Mouse (Mus musculus): ENCODE data around the gene Stk39. TPM values are rescaled to one million over a fixed set of nuclear protein-coding genes. Genes with fewer than 3 reads are reported as not detected.

The Stk39 gene
- 3.5 and 5.5 TPM in 2 replicates for polyA plus RNA-seq (2012; rRNA removed)

DNA sequence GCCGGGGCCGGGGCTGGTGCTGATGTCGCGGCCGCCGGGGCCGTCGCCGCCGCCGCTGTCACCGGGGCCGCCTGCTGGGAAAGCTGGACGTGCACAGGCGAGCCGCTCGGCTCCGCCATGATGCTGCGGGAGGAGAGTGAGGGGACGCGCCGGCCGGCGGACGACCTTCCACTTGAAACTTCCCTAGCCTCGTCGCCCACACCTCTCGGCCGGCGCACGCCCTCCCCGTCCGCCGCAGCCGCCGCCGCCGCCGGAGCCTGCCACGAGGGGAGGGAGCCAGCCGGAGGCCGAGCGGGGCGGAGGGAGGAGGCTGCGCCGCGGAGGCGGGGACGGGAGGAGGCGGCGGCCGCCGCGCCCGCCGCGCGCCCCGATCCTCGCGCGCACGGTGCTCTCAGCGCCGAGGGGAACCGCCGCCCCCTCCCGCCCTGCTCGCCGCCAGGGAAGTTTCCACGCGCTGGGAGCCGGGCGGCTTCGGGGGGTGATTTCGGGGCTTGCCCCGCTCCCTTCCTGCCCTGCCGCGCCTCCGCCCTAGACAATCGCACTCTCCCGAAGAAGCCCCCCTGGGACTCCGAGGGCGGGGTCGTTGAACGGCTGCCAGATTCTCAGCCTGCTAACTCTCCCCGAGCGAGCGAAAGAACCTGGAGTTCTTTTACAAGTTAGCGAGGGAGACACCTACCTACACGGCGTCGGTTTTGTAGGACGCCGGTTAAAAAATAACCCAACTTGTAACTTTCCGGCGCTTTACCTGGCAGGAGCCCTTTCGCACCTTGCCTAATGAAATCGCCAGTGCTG, at the start of gene Stk39:
Gene Stk39, minus strand, starts transcription at position 510 of the 792 bp plus-strand sequence.
- TF ChIP-seq CTCF (IDR thresholded peaks at IDR 0.05; ENCODE audit: borderline replicate concordance, control insufficient read depth, extremely low read depth, insufficient read depth, low read length, poor library complexity) = 0 out of 2 replicates have a peak, but pooled peaks have one; percentile 28
- TF ChIP-seq POLR2A (IDR thresholded peaks at IDR 0.05; ENCODE audit: control insufficient read depth, extremely low read depth, insufficient read depth, low read length, poor library complexity) = no peak
- Histone ChIP-seq H3K27ac (ENCODE audit: control insufficient read depth, insufficient read depth, low read length) (no peak within 1 kb of the TSS), H3K4me1 (replicated peaks; ENCODE audit: control insufficient read depth, insufficient read depth, low read length) (peaks cover 12% of the 10 kb centered on the region), H3K4me3 (ENCODE audit: control insufficient read depth, insufficient read depth, low read length) (peak within 1 kb of the TSS; percentile 58), H3K27me3 (ENCODE audit: control insufficient read depth, insufficient read depth, low read length) (peaks cover 6% of the 10 kb centered on the region), H3K36me3 (ENCODE audit: control insufficient read depth, insufficient read depth, low read length) (no peaks in the 10 kb centered on the region)
- peak; percentile 77 for DNase-seq
- WGBS = under 1% methylated on average over 98 of the region's 99 CpGs

DNA sequence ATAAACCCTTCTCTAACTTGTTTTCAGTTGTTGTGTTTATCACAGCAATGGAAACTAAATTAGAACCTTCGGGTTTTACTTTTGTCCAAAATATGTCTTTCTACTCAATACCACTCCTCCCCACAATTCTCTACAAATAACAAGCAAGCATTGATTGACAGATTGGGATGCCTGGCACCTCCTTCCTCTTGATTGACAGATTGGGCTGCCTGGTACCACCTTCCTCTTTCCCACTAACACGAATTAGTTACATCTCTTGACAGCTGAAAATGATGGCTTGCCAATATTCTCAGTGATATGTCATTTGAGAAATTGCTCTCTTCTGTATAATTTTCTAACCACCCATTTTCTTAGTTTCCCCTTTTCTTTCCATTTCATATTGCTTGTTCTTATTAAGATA, 43.3 kb upstream of the Stk39 start:
- H3K27ac ChIP-seq (ENCODE audit: control insufficient read depth, insufficient read depth, low read length) = no peak overlapping the region
- no peak for TF ChIP-seq CTCF (IDR thresholded peaks at IDR 0.05; ENCODE audit: borderline replicate concordance, control insufficient read depth, extremely low read depth, insufficient read depth, low read length, poor library complexity)
- no peak for TF ChIP-seq POLR2A (IDR thresholded peaks at IDR 0.05; ENCODE audit: control insufficient read depth, extremely low read depth, insufficient read depth, low read length, poor library complexity)
- H3K4me1 ChIP-seq (replicated peaks; ENCODE audit: control insufficient read depth, insufficient read depth, low read length) = no peaks in the 10 kb centered on the region
- no peak overlapping the region for H3K4me3 ChIP-seq (ENCODE audit: control insufficient read depth, insufficient read depth, low read length)
- 60% methylated on average over 2 of the region's 2 CpGs for WGBS
- DNase-seq = no peak
- no peaks in the 10 kb centered on the region for H3K27me3 ChIP-seq (ENCODE audit: control insufficient read depth, insufficient read depth, low read length)
- no peaks in the 10 kb centered on the region for H3K36me3 ChIP-seq (ENCODE audit: control insufficient read depth, insufficient read depth, low read length)

DNA sequence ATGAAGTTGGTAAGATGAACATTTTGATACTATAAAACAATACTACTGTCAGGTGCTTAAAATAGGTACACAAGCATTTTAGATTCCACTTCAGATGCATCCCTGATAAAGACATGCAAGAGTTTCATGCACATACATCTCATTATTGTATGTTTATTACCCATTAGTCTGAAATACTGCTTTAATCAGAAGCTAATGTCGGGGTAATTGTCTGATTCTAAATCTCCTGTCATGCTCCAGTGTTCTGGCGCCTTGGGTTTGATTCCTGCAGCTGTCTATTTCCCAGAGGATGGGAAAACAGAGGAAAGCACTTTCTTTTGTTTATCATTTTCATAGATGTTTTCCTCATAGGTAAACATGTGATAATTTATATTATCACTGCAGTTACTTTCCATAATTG, 31.1 kb upstream of the Stk39 start:
- no peak for DNase-seq
- WGBS = 90% methylated on average over 2 of the region's 2 CpGs

DNA sequence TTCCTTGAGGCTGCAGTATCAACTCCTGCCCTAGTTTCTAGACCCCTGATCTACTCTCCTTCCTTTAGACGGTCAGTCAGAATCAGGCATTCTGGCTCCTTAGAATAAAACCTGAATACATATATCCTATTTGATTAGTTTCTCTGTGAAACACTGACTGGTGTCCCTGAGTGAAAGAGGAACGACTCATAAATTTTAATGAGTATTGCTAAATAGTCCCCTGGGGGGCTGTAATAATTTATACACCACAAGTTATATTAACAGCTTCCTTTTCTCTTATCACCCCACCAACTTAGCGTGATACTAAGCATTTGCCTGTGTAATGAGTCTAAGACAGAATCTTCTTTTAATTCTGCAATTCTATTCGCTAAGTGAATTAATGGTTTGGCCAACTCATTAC, 30.7 kb upstream of the Stk39 start:
- Histone ChIP-seq H3K36me3 (ENCODE audit: control insufficient read depth, insufficient read depth, low read length) (no peaks in the 10 kb centered on the region), H3K27ac (ENCODE audit: control insufficient read depth, insufficient read depth, low read length) (no peak overlapping the region), H3K4me3 (ENCODE audit: control insufficient read depth, insufficient read depth, low read length) (no peak overlapping the region), H3K4me1 (replicated peaks; ENCODE audit: control insufficient read depth, insufficient read depth, low read length) (no peaks in the 10 kb centered on the region), H3K27me3 (ENCODE audit: control insufficient read depth, insufficient read depth, low read length) (no peaks in the 10 kb centered on the region)
- WGBS = 84% methylated on average over 4 of the region's 4 CpGs
- DNase-seq = no peak
- TF ChIP-seq POLR2A (IDR thresholded peaks at IDR 0.05; ENCODE audit: control insufficient read depth, extremely low read depth, insufficient read depth, low read length, poor library complexity) (no peak), CTCF (IDR thresholded peaks at IDR 0.05; ENCODE audit: borderline replicate concordance, control insufficient read depth, extremely low read depth, insufficient read depth, low read length, poor library complexity) (no peak)

More for the DNA sequence above, 31.1 kb upstream of the Stk39 start:
- H3K27me3 ChIP-seq (ENCODE audit: control insufficient read depth, insufficient read depth, low read length) = no peaks in the 10 kb centered on the region
- no peaks in the 10 kb centered on the region for H3K36me3 ChIP-seq (ENCODE audit: control insufficient read depth, insufficient read depth, low read length)
- H3K4me3 ChIP-seq (ENCODE audit: control insufficient read depth, insufficient read depth, low read length) = no peak overlapping the region
- no peak for TF ChIP-seq CTCF (IDR thresholded peaks at IDR 0.05; ENCODE audit: borderline replicate concordance, control insufficient read depth, extremely low read depth, insufficient read depth, low read length, poor library complexity)
- no peak for TF ChIP-seq POLR2A (IDR thresholded peaks at IDR 0.05; ENCODE audit: control insufficient read depth, extremely low read depth, insufficient read depth, low read length, poor library complexity)
- H3K4me1 ChIP-seq (replicated peaks; ENCODE audit: control insufficient read depth, insufficient read depth, low read length) = no peaks in the 10 kb centered on the region
- H3K27ac ChIP-seq (ENCODE audit: control insufficient read depth, insufficient read depth, low read length) = no peak overlapping the region

DNA sequence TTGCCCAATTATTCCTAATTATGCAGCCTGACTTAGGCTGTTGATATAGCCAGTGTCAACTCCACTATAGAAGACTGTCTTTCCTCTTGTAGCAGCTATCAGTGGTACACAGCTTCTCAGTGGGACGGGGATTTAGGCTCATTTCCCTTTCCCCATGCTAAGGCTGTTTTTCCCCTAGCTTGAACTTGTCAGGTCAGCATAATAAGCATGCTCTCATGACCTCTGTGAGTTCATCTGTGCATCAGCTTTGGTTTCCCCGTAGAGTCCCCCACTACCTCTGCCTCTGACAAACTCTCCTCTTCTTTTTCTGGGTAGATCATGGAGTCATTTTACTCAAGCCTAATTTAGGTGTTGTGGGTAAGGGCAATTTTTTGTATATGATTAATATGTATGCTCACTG, 30.2 kb upstream of the Stk39 start:
- no peaks in the 10 kb centered on the region for H3K36me3 ChIP-seq (ENCODE audit: control insufficient read depth, insufficient read depth, low read length)
- H3K4me3 ChIP-seq (ENCODE audit: control insufficient read depth, insufficient read depth, low read length) = no peak overlapping the region
- DNase-seq = no peak
- H3K27ac ChIP-seq (ENCODE audit: control insufficient read depth, insufficient read depth, low read length) = no peak overlapping the region
- no peaks in the 10 kb centered on the region for H3K4me1 ChIP-seq (replicated peaks; ENCODE audit: control insufficient read depth, insufficient read depth, low read length)
- no peak for TF ChIP-seq POLR2A (IDR thresholded peaks at IDR 0.05; ENCODE audit: control insufficient read depth, extremely low read depth, insufficient read depth, low read length, poor library complexity)
- TF ChIP-seq CTCF (IDR thresholded peaks at IDR 0.05; ENCODE audit: borderline replicate concordance, control insufficient read depth, extremely low read depth, insufficient read depth, low read length, poor library complexity) = no peak
- WGBS = 92% methylated on average over 2 of the region's 2 CpGs
- H3K27me3 ChIP-seq (ENCODE audit: control insufficient read depth, insufficient read depth, low read length) = no peaks in the 10 kb centered on the region

DNA sequence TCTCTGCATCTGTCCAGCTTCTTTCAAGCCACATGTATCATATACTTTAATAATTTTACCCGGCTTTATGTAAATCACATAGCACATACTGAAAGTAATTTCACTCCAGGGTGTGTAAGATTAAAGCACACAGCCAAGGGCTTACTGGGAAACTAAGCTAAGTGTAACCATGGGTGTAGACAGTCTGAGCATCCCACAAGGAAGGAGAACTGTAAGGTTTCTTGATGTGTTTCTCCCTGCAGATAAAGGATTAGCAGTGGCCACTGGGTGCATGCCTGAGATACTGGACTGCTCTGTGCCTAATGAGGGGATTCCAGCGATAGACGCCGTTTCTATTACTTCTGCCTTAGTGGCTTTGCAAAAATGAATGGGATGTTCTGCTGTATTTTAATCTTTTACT, 14.2 kb upstream of the Stk39 start:
- no peak for DNase-seq
- no peaks in the 10 kb centered on the region for H3K36me3 ChIP-seq (ENCODE audit: control insufficient read depth, insufficient read depth, low read length)
- no peak overlapping the region for H3K27ac ChIP-seq (ENCODE audit: control insufficient read depth, insufficient read depth, low read length)
- TF ChIP-seq POLR2A (IDR thresholded peaks at IDR 0.05; ENCODE audit: control insufficient read depth, extremely low read depth, insufficient read depth, low read length, poor library complexity) (no peak), CTCF (IDR thresholded peaks at IDR 0.05; ENCODE audit: borderline replicate concordance, control insufficient read depth, extremely low read depth, insufficient read depth, low read length, poor library complexity) (no peak)
- no peak overlapping the region for H3K4me3 ChIP-seq (ENCODE audit: control insufficient read depth, insufficient read depth, low read length)
- no peaks in the 10 kb centered on the region for H3K27me3 ChIP-seq (ENCODE audit: control insufficient read depth, insufficient read depth, low read length)
- WGBS = 94% methylated on average over 4 of the region's 4 CpGs
- peaks cover 3% of the 10 kb centered on the region; the same call in 1 of the 2 replicates for H3K4me1 ChIP-seq (replicated peaks; ENCODE audit: control insufficient read depth, insufficient read depth, low read length)

All from thymus, adult 2 months (tissue).